Mouse (Mus musculus) midbrain, embryonic 12.5 days (tissue): ENCODE results near the gene Hikeshi. TPM values are rescaled to one million over a fixed set of nuclear protein-coding genes. Genes with fewer than 3 reads are reported as not detected.

Experiments used
- ATAC-seq: fragments of 200-750 bp; cut with Nextera tagmentation; 2 replicates; pipeline ENCODE4 v1.8.0; 2017; ENCODE audit warnings: low read depth, moderate TSS enrichment, moderate library complexity; ENCODE audit not compliant: low FRiP score
- H3K27ac ChIP-seq: fragments of 300-500 bp; sonication (generic); replicated peaks from 2 replicates; pipeline ENCODE4 v1.5.1; 2016; ENCODE audit warnings: mild to moderate bottlenecking
- H3K27me3 ChIP-seq: fragments of 300-500 bp; sonication (generic); 2 replicates; pipeline ENCODE4 v1.6.1; 2016; ENCODE audit warnings: mild to moderate bottlenecking
- H3K36me3 ChIP-seq: fragments of 300-500 bp; sonication (generic); 2 replicates; pipeline ENCODE4 v1.6.1; 2016
- H3K4me1 ChIP-seq: fragments of 300-500 bp; sonication (generic); 2 replicates; pipeline ENCODE4 v1.6.1; 2016
- H3K4me2 ChIP-seq: fragments of 300-500 bp; sonication (generic); replicated peaks from 2 replicates; pipeline ENCODE4 v1.6.1; 2016; ENCODE audit warnings: mild to moderate bottlenecking, moderate library complexity
- H3K4me3 ChIP-seq: fragments of 300-500 bp; sonication (generic); 2 replicates; pipeline ENCODE4 v1.5.1; 2016; ENCODE audit warnings: mild to moderate bottlenecking
- H3K9ac ChIP-seq: fragments of 300-500 bp; sonication (generic); replicated peaks from 2 replicates; pipeline ENCODE4 v1.6.1; 2016; ENCODE audit warnings: mild to moderate bottlenecking, moderate library complexity
- H3K9me3 ChIP-seq: fragments of 300-500 bp; sonication (generic); 2 replicates; pipeline ENCODE4 v1.6.1; 2016; ENCODE audit warnings: mild to moderate bottlenecking
- WGBS: fragments of 180-500 bp; shearing (Covaris S2); methylation state at CpG from one replicate; pipeline ENCODE4 v1.1.7; 2016; 5-methylcytosine and 5-hydroxymethylcytosine counted together
- polyA plus RNA-seq: library from polyadenylated mRNA; unstranded; fragments of >200 nt; fragmentation: Nextera tagmentation; extraction: Ambion mirVana; gene quantifications from 2 replicates; pipeline ENCODE4 v1.2.1, GENCODE M21; 2016

The Hikeshi gene
- polyA plus RNA-seq: 138 TPM in 2 replicates

DNA sequence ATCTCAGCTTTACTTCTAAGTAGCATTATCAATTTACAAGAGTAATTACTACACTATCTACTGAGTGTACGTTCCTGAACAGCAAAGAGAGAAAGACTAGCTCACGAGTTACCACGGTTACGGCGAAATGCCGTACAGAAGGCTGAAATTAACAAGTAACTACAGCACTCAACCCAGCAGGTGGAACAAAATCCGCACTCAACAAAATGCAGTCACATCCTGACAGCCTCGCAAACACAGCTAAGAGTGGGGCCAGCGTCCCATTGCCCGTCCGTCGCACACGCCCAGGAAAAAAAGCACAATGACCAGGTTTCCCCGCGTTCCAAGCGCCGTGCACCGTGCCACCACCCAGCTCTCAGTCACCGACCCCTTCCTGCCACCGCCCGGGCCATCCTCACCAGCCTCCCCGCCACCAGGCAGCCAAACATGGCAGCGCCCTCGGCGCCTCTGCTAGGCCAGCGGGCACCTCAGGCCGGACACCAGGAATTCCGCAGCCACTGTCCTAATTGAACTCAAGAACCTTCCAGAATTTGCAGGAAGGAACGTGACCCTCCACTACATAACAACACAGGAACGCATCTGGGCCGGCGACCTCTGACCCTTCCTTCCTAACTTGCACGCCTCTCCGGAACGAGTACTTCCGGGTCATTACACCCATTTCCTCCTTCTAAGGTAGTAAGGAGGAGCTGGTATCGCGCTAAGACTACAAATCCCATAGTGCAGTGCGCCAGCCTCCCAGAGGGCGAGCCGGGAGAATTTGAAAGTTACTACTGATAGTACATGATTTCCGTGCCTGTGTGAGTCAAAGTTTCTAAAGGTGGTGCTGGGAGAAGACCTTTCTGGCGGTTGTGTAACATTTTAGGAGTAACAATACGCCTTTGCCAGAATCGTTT, at the start of gene Hikeshi:
Gene Hikeshi, minus strand, starts transcription at position 634 of the 893 bp plus-strand sequence.
- H3K27ac ChIP-seq: peak within 1 kb of the TSS; percentile 75
- ATAC-seq: peak; percentile 99

DNA sequence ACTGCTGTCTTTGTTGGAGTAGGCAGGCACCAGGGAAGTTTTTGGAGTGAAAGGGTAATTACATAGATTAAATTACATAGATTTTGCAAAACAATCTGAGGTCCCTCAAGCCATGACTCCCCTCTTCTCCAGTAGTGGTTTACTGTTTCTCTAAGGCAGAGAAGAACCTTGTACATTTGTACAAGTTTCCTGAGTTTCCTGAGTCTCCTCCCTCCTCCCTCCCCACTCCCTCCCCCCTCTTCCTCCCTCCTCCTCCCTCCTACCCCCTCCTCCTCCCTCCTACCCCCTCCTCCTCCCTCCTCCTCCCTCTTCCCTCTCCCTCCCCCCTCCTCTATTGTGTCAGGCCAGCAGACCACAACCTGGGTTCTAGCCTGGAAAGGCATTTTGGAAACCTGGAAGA, 43.4 kb upstream of the Hikeshi start:
- no peak overlapping the region for H3K27ac ChIP-seq
- no peak overlapping the region for H3K4me2 ChIP-seq
- no peaks in the 10 kb centered on the region for H3K27me3 ChIP-seq
- no peaks in the 10 kb centered on the region for H3K36me3 ChIP-seq
- ATAC-seq: no peak
- H3K4me3 ChIP-seq: no peak overlapping the region
- peaks cover 4% of the 10 kb centered on the region; the same call in 1 of the 2 replicates for H3K4me1 ChIP-seq
- H3K9me3 ChIP-seq: no peaks in the 10 kb centered on the region
- no peak overlapping the region for H3K9ac ChIP-seq

More for the DNA sequence above, at the start of gene Hikeshi:
- under 1% methylated on average over 45 of the region's 45 CpGs for WGBS
- no peaks in the 10 kb centered on the region for H3K36me3 ChIP-seq
- no peaks in the 10 kb centered on the region for H3K27me3 ChIP-seq
- no peaks in the 10 kb centered on the region for H3K9me3 ChIP-seq
- H3K4me3 ChIP-seq: peak within 1 kb of the TSS; percentile 82
- peaks cover 9% of the 10 kb centered on the region for H3K4me1 ChIP-seq
- H3K4me2 ChIP-seq: peak within 1 kb of the TSS; percentile 70
- peak within 1 kb of the TSS; percentile 72 for H3K9ac ChIP-seq

DNA sequence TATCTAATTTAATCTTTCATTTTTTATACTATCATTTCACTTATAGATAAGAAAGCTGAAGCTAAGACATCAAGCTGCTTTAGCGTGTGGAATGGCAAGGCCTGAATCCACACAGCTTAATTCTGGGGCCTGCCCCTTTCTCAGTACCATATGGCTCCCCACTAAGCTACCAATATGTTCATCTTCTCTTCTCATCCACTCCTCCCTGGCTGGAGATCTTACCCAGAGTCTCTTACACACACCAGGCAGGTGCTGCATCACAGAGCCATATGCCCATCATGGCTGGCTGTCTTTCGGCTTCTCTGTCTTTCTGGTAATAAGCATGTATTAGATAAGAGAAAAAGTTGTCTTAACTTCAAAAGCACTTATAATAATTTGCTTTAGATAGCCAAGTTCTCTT, 42.4 kb upstream of the Hikeshi start:
- Histone ChIP-seq H3K27ac (no peak overlapping the region), H3K4me3 (no peak overlapping the region), H3K9me3 (no peaks in the 10 kb centered on the region), H3K9ac (no peak overlapping the region), H3K4me2 (no peak overlapping the region), H3K27me3 (no peaks in the 10 kb centered on the region), H3K36me3 (no peaks in the 10 kb centered on the region), H3K4me1 (peaks cover 12% of the 10 kb centered on the region)
- WGBS: 94% methylated on average over 2 of the region's 2 CpGs
- ATAC-seq: no peak

DNA sequence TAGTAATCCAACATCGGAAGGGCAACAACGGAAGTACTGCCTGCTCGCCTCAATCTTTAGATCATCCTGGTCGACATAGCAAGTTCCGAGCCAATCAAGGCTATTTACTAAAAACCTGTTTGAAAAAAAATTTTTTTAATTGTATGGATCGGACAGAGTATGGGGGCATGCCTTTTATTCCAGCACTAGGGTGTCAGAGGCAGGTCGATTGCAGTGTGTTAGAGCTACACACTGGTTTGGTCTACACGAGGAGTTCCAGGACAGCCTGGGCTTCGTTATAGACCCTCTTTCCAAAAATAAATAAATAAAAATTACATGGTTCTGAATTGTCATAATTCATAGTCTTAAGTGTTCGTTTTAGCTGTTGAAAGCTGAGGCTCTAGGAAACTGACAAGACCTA, 40.6 kb upstream of the Hikeshi start:
- Histone ChIP-seq H3K4me3 (peak overlapping the region; percentile 82), H3K9ac (peak overlapping the region; percentile 86), H3K4me2 (peak overlapping the region; percentile 78), H3K27ac (peak overlapping the region; percentile 99; the same call in 1 of the 2 replicates), H3K27me3 (no peaks in the 10 kb centered on the region), H3K4me1 (peaks cover 12% of the 10 kb centered on the region), H3K36me3 (no peaks in the 10 kb centered on the region), H3K9me3 (no peaks in the 10 kb centered on the region)
- ATAC-seq: no peak
- 20% methylated on average over 10 of the region's 10 CpGs for WGBS

DNA sequence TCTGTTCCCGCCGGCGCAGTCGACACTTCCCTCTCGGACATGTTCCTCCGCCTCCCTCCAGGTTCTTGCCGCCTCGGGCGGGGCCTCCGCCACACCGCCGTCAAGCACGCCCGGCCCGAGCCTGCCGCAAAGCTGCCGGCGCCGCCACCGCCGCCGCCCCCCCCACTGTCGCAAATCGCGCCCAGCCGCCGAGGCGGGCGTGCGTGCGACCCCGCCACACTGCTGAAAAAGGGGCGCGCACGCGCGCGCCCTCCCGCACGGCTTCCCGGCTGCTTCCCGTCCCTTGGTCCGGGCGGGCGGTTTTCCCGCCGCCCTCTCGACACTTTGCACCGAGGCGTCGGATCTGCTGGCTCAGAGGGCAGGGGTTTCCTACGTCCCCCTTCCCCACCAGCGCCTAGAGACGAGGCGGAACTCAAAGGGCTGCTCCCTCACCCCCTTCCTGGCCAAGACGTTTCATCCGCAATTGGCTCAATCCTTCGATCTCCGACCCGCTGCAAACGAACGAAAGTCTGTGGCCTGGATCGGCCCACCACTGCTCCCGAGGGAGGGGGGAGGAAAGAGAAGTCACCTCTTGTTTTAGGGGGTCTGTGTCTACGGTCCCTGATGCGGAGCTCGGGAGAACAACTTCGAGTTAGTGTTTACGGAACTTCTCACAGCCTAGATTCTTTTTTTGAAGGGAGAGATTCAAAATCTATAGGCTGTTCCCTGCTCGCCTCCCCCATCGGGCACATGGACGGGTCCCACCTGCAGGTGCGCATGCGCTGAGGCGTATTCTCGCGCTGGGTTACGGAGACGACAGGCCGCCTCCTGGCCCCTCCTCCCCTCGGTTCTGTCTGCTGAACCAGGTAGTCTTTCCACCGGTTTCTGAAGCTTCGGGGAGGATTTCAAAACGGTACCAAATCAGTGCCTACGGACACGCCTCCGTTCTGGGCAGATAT, 39.8 kb upstream of the Hikeshi start, which contains the start of gene Eed:
Gene Eed, minus strand, starts transcription at position 499 of the 938 bp plus-strand sequence.
- WGBS: under 1% methylated on average over 83 of the region's 87 CpGs
- ATAC-seq: peak; percentile 91
- Histone ChIP-seq H3K4me1 (peaks cover 12% of the 10 kb centered on the region), H3K27me3 (no peaks in the 10 kb centered on the region), H3K4me2 (peak within 1 kb of the TSS; percentile 78), H3K9ac (peak within 1 kb of the TSS; percentile 86), H3K27ac (peak within 1 kb of the TSS; percentile 99), H3K4me3 (peak within 1 kb of the TSS; percentile 82), H3K36me3 (peaks cover 6% of the 10 kb centered on the region), H3K9me3 (no peaks in the 10 kb centered on the region)

DNA sequence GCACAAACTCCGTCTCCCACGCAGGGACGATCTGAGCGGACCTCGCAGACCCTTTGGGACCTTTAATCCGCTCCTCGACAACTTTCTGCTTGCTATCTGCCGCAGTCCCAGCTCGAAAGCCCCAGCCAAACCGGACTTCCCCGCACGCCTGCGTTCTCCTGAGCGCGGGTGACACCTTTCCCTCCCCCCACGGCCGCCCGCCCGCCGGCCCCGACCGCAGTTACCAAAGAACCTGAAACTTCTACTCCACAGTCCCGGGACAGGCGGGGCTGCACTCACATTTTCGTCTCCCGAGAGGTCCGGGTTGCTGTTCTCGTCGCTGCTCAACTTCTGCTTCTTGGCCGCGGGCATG, 39.1 kb upstream of the Hikeshi start:
- Histone ChIP-seq H3K27me3 (no peaks in the 10 kb centered on the region), H3K4me2 (peak overlapping the region; percentile 78), H3K27ac (peak overlapping the region; percentile 99), H3K4me1 (peaks cover 12% of the 10 kb centered on the region), H3K9me3 (no peaks in the 10 kb centered on the region), H3K36me3 (peaks cover 11% of the 10 kb centered on the region), H3K4me3 (peak overlapping the region; percentile 82), H3K9ac (peak overlapping the region; percentile 86)
- WGBS: 2% methylated on average over 31 of the region's 31 CpGs
- no peak for ATAC-seq

DNA sequence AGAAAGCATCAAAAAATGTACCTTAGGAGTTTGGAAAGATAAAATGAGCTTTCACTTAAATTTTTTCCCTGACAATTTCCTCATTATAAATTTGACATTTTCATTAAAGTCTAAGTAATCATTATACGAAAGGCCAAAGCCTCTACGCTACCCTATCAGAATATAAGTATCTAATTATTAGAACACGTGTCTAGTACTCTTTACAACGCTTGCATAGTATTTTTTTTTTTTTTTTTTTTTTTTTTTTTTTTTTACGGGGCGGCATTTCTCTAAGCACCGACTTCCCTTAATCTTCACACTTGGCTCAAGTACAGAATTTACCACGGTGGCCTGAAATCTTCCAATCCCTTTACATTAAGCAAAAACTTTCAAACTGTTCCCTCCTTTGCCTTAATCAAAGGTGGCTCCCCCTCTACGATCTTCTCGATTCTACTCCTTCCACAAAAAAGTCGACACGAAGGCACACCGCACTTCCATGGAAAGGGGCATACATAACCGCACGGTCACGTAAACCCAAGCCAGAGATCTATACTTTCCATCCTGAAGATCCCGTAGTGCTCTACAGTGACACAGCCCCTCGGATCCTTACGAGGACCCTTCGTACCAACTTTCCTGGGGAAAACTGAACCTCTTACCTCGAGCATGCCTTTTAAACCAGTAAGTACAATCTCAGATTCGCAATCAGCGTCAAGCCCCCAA, 38.6 kb upstream of the Hikeshi start:
- Histone ChIP-seq H3K9ac (peak overlapping the region; percentile 86), H3K36me3 (peaks cover 14% of the 10 kb centered on the region), H3K4me1 (peaks cover 12% of the 10 kb centered on the region), H3K4me3 (peak overlapping the region; percentile 82), H3K9me3 (no peaks in the 10 kb centered on the region), H3K27ac (peak overlapping the region; percentile 99), H3K27me3 (no peaks in the 10 kb centered on the region), H3K4me2 (peak overlapping the region; percentile 78)
- 0 out of 2 replicates have a peak, but pooled peaks have one; percentile 0 for ATAC-seq
- 4% methylated on average over 23 of the region's 23 CpGs for WGBS

DNA sequence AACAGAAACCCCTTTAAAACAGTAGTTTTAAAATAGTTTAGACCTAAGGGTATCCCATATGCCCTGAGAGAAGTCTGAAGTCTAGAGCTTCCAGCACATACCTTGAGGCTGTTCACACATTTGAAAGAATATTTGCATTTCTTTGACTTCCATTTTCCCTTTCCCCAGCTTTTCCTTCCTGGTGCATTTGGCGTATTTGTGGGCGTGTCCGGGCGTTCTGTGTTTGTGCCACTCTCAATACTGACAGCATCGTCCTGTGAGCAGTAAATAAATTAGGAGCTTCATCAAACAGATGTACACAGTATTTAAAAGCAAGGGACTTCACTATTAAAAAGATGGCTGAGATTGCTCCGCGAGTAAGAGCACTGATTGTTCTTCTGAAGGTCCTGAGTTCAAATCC, 35.8 kb upstream of the Hikeshi start:
- Histone ChIP-seq H3K27me3 (no peaks in the 10 kb centered on the region), H3K9ac (no peak overlapping the region), H3K4me3 (no peak overlapping the region), H3K36me3 (peaks cover 35% of the 10 kb centered on the region), H3K4me1 (peaks cover 12% of the 10 kb centered on the region), H3K4me2 (no peak overlapping the region), H3K9me3 (no peaks in the 10 kb centered on the region), H3K27ac (no peak overlapping the region)
- ATAC-seq: no peak
- 95% methylated on average over 7 of the region's 7 CpGs for WGBS

DNA sequence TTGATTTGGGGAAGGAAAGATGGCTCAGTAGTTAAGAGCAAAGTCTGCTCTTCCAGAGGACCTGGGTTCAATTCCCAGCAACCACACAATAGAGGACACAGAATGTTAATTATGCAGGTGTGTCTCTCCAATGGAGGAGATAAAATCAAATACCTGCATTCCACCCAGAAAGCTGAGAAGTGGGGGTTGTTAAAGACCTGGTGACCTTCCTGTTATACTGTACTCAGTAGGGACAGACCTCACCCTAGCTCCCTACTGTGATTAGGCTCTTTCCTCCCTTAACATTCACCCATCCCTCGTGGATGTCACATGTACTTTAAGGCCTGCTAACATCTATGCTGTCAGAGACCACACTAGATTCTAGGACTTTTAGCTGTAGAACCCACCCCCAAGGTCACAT, 34.6 kb upstream of the Hikeshi start:
- no peak overlapping the region for H3K9ac ChIP-seq
- no peaks in the 10 kb centered on the region for H3K27me3 ChIP-seq
- no peak for ATAC-seq
- no peak overlapping the region for H3K4me3 ChIP-seq
- H3K36me3 ChIP-seq: peaks cover 36% of the 10 kb centered on the region
- H3K4me1 ChIP-seq: peaks cover 8% of the 10 kb centered on the region
- no peaks in the 10 kb centered on the region for H3K9me3 ChIP-seq
- 93% methylated on average over 1 of the region's 1 CpGs for WGBS
- no peak overlapping the region for H3K4me2 ChIP-seq
- no peak overlapping the region for H3K27ac ChIP-seq

DNA sequence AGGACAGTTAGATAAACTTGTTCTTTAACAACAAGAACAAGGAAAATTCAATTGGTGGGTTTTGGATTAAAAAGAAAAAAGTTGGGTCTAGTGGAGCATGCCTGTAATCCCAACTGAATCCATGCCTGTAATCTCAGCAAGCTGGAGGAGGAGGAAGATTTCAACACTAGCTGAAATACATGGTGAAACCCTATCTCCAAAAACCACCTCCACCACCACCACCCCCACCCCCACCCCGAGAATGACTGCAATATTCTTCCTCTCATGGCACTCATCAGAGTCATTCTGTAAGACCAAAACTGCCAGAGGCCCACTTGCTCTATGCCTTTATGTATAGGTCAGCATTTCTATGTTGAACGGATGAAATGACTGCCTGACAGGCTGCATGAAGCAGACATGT, 26.2 kb upstream of the Hikeshi start:
- H3K4me3 ChIP-seq: no peak overlapping the region
- no peak overlapping the region for H3K4me2 ChIP-seq
- H3K9ac ChIP-seq: no peak overlapping the region
- no peaks in the 10 kb centered on the region for H3K9me3 ChIP-seq
- no peaks in the 10 kb centered on the region for H3K27me3 ChIP-seq
- ATAC-seq: no peak
- no peak overlapping the region for H3K27ac ChIP-seq
- WGBS: 94% methylated on average over 2 of the region's 2 CpGs
- H3K4me1 ChIP-seq: no peaks in the 10 kb centered on the region
- H3K36me3 ChIP-seq: peaks cover 61% of the 10 kb centered on the region

DNA sequence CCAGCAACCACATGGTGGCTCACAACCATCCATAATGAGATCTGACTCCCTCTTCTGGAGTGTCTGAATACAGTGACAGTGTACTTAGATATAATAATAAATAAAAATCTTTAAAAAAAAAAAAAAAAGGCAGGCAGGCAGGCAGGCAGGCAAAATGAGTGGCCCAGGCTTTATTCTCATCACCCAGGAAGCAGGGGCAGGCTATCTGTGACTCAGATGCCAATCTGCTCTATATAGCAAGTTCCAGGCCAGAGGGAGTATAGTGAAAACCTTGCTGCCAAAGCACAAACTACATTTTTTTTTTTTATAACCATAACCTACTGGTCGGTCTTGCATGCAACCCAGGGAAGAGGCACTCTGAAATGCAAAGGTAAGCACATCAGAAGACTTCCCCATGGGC, 25.8 kb upstream of the Hikeshi start:
- Histone ChIP-seq H3K4me2 (no peak overlapping the region), H3K27me3 (no peaks in the 10 kb centered on the region), H3K9ac (no peak overlapping the region), H3K4me1 (no peaks in the 10 kb centered on the region), H3K27ac (no peak overlapping the region), H3K36me3 (peaks cover 61% of the 10 kb centered on the region), H3K9me3 (no peaks in the 10 kb centered on the region), H3K4me3 (no peak overlapping the region)
- ATAC-seq: no peak
- 80% methylated on average over 1 of the region's 1 CpGs for WGBS
